In genomic region chr3:115768761-115769530, GRCm38 (mm10) we compare ENCODE assay signal across 8 mouse cellular contexts. TPM values are rescaled to one million over a fixed set of nuclear protein-coding genes. Genes with fewer than 3 reads are reported as not detected.
DNase-seq lines count a peak whose midpoint lies in the region; ATAC-seq and TF ChIP-seq lines count a peak whose summit lies in the region.

No protein-coding gene starts in this region.

- no peak overlapping the region for H3K4me3 ChIP-seq in cortical plate, adult 2 months (ENCODE audit: insufficient read depth, low read length)
- H3K4me3 ChIP-seq in lung, embryonic 15.5 days: no peak overlapping the region
- no peak overlapping the region for H3K4me3 ChIP-seq in forebrain, embryonic 13.5 days

- no peaks in the 10 kb centered on the region for H3K9me3 ChIP-seq in lung, embryonic 15.5 days
- H3K9me3 ChIP-seq in forebrain, embryonic 13.5 days (replicated peaks): 0 out of 2 replicates have a peak, but pooled peaks cover 3% of the 10 kb centered on the region

- no peak overlapping the region for H3K9ac ChIP-seq in lung, embryonic 15.5 days
- H3K9ac ChIP-seq in forebrain, embryonic 13.5 days: no peak overlapping the region

- WGBS in lung, embryonic 15.5 days: 65% methylated on average over 19 of the region's 19 CpGs
- 76% methylated on average over 19 of the region's 19 CpGs for WGBS in forebrain, embryonic 13.5 days

- no peaks in the 10 kb centered on the region for H3K36me3 ChIP-seq in lung, embryonic 15.5 days
- H3K36me3 ChIP-seq in forebrain, embryonic 13.5 days (ENCODE audit: poor library complexity, severe bottlenecking): no peaks in the 10 kb centered on the region

- peak; percentile 64; the same call in 1 of the 2 replicates for ATAC-seq in lung, embryonic 15.5 days (ENCODE audit: borderline replicate concordance, extremely low read depth, low FRiP score, low TSS enrichment)
- ATAC-seq in forebrain, embryonic 13.5 days: no peak

- H3K4me2 ChIP-seq in lung, embryonic 15.5 days: no peak overlapping the region
- no peak overlapping the region for H3K4me2 ChIP-seq in forebrain, embryonic 13.5 days

- peak overlapping the region; percentile 84; the same call in 1 of the 2 replicates for H3K27ac ChIP-seq in cortical plate, adult 2 months (ENCODE audit: insufficient read depth, low read length)
- H3K27ac ChIP-seq in lung, embryonic 15.5 days: peak overlapping the region; percentile 72
- H3K27ac ChIP-seq in forebrain, embryonic 13.5 days: no peak overlapping the region

- TF ChIP-seq CTCF in cortical plate, adult 2 months (IDR thresholded peaks at IDR 0.05; ENCODE audit: extremely low read depth, insufficient read depth, low read length): no peak

- H3K4me1 ChIP-seq in cortical plate, adult 2 months (ENCODE audit: control insufficient read depth, insufficient read depth, low read length): no peaks in the 10 kb centered on the region
- H3K4me1 ChIP-seq in lung, embryonic 15.5 days: no peaks in the 10 kb centered on the region
- no peaks in the 10 kb centered on the region for H3K4me1 ChIP-seq in forebrain, embryonic 13.5 days

- no peak for TF ChIP-seq POLR2A in cortical plate, adult 2 months (IDR thresholded peaks at IDR 0.05; ENCODE audit: extremely low read depth, insufficient read depth, low read length)

- peak; percentile 16 for DNase-seq in embryo, embryonic 11 days
- DNase-seq in embryo, embryonic 10.5 days (ENCODE audit: low spot score): no peak
- DNase-seq in kidney, adult 18-20 months: peak; percentile 33
- DNase-seq in thymus, postnatal 36 days: no peak
- DNase-seq in neural tube, embryonic 10.5 days (ENCODE audit: extremely low spot score, low spot score): no peak

- H3K27me3 ChIP-seq in lung, embryonic 15.5 days: no peaks in the 10 kb centered on the region
- no peaks in the 10 kb centered on the region for H3K27me3 ChIP-seq in forebrain, embryonic 13.5 days

RNA-seq across cellular contexts. Expression of gene S1pr1, which starts 54.1 kb away (rescaled TPM):
- polyA plus RNA-seq in cortical plate, adult 2 months (2012; rRNA removed): 194 and 210 TPM in 2 replicates
- polyA plus RNA-seq in lung, embryonic 15.5 days (2015; fragmentation: Nextera tagmentation; extraction: Ambion mirVana): 32.0 and 34.2 TPM in 2 replicates
- 28.0 and 29.7 TPM in 2 replicates for polyA plus RNA-seq in forebrain, embryonic 13.5 days (2015; fragmentation: Nextera tagmentation; extraction: Ambion mirVana)

Comparison
In these comparisons a context has a peak if more than half of its experiments do, and no peak if none do; other contexts are left out.
1. DNase-seq: peak in embryo, embryonic 11 days (single experiment) and kidney, adult 18-20 months (single experiment); none in embryo, embryonic 10.5 days (single experiment), thymus, postnatal 36 days (0 of 2) and neural tube, embryonic 10.5 days (single experiment).